Mouse (Mus musculus) monocyte, adult 59 days (primary cell): ENCODE measurements around the gene Pnlip. TPM values are rescaled to one million over a fixed set of nuclear protein-coding genes. Genes with fewer than 3 reads are reported as not detected.

Experiments
- total RNA-seq, 2 experiments: library from RNA; stranded (reverse); gene quantifications; one replicate each; pipeline ENCODE4 v1.2.4; 2023

Pnlip gene
- 1 to 10 TPM; 1.0 to 1.8 TPM for total RNA-seq

DNA sequence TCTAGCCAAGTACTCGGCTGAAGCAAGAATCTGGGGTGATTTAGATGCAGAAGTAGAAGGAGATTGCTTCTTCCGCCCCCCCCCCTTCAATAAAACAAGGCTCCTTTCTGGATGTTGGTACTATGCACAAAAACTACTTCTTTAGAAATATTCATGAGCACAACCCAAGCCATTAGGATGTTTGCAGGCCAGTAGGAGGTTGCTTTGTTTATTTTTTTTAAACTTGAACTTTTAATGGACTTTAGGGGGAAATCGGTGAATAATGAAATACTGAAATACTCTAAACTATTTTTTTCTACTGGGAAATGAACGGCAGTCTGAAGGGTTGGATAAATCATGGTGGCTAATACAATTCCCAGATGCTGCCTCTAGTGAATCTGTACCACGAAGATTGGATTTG lies at the start of gene Pnlip:
Gene Pnlip, plus strand, starts transcription at position 301 of the 400 bp plus-strand sequence.

DNA sequence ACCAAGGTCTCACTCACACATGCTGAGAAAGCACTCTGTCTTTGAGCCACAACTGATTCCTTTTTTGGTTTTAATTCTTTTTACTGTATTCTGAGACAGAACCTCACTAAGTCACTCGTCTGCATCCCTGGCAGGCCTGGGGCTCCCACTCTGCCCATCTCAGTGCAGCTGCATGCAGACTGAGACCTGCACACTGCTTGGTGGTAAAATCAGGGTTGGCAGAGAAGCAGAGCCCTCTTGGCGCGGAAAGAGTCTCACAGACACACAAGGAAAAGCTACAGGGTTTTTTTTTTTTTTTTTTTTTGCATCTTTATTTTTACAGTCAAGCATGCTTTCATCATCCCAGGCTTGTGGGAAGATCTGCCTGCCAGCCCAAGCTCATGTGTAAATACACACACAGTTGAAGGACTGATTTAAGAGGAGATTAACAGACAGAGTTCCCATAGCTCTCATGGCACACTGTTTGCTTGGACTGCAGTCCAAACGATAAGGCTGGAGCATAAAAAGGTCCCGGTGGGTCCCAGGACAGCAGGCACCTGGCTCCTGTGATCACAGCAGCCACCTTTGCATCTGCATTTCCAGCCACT lies 76.2 kb downstream of the Pnlip start, which contains the start of gene Pnliprp1:
Gene Pnliprp1, plus strand, starts transcription at position 443 of the 587 bp plus-strand sequence.

Other genes starting within 250 kb of the Pnlip start
- gene Gfra1, start 196.6 kb upstream of the Pnlip start, total RNA-seq = not detected
- not detected for gene Ccdc172, start 140.5 kb upstream of the Pnlip start, total RNA-seq
- gene Pnliprp1, start 76.4 kb downstream of the Pnlip start, total RNA-seq = not detected
- not detected for gene Pnliprp2, start 107.2 kb downstream of the Pnlip start, total RNA-seq
- gene 1700019N19Rik, start 142.0 kb downstream of the Pnlip start, total RNA-seq = not detected